Mouse (Mus musculus): ENCODE data around the gene Utrn. TPM values are rescaled to one million over a fixed set of nuclear protein-coding genes. Genes with fewer than 3 reads are reported as not detected.

The Utrn gene
- total RNA-seq, 2 experiments from 2014 or later: 34.0 to 35.6 TPM

DNA sequence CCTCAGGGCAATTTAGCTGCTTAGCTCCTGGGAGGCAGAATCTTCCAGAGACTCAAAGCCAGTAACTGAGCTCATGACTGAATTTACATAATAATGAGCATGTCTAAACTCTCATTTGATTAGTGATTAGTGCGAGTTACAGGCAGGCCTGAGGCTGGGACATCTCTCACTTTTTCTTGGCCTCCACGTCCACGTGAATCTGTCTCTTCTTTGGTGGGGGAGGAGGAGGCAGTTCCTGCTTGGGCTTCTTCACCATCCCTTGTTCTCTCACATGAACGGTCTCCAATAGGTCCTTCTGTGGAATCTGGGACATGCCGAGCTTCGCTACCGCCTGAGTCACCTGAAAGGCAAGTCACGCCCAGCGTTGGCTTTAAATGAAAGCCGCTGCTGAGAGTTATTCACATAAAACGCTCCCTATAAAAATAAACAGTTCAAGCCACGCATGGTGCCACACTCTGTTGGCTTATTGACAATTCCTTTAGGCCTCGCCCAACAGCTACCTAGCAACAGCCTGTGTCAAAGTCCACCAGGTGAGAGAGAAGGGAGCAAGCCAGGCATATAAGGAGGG lies 143.0 kb downstream of the Utrn start:
- DNase-seq: no peak

DNA sequence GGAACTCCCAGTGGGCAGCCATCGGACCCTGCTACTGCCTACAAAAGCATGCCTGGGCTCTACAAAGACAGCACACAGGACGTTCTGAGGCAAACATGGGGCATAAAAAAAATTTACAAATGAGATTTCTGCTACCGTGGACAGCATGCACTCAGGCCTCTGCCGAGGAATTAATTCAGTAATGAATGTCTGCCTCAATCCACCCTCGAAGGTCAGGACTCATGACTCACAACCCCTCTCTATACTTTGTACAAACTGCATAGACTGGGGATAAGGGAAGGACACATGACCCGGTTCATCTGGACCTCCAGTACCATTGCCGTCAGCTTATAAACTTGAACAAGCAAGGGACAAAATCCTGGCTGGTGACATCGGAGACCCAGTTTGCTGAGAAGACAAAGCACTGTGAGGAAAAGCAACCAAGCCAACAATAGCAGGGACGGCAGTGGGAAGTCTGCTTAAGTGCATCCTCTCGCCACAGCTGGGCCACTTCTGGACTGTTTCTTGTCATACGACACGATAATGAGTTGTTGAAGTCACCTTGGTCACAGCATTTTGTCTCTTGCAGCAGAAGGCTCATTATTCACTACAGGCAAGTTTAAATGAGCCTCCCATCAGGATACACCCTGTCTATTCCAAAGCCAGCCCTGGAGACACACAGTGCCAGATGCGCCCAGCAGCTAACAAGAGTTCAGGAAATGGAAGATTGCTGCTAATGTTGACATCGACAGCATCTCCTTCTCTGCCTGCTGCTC lies 144.7 kb downstream of the Utrn start:
- no peak for DNase-seq

DNA sequence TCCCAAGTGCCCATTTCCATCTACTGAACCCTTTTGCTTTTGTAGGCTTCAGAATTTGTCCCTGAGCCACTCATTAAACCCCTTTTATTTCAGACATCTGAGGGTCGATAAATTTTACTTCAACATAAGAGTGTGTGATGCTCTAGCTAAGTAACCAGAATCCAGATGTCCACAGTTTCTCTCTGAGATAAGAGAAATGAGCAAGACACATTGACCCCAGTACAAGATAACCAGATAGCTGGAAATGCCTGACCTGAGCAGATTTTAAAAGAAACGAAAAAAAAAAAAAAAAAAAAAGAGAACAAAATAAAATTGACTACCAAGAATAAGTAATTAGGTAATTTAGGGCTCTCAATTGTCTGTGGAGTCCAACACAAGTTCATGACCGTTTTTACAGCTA lies 145.9 kb downstream of the Utrn start:
- no peak for DNase-seq

DNA sequence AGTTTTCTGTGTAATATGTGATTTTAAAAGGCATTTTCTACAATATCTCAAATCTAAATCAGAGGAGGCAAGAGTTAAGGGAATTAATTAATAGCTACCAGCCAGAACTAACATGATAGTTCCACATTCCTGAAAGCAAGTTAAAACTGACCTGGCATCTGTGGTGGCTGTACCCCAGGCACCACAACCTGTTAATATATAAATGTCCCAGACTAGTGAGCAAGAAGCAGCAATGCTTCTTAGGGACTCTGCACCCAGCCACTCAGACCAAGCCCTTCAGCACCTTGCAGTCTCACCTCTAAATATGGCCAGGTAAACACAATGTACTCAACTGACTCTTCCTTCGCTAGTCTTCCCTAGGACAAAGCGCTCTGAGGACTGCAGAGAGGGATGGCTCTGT lies 147.1 kb downstream of the Utrn start:
- no peak for DNase-seq

DNA sequence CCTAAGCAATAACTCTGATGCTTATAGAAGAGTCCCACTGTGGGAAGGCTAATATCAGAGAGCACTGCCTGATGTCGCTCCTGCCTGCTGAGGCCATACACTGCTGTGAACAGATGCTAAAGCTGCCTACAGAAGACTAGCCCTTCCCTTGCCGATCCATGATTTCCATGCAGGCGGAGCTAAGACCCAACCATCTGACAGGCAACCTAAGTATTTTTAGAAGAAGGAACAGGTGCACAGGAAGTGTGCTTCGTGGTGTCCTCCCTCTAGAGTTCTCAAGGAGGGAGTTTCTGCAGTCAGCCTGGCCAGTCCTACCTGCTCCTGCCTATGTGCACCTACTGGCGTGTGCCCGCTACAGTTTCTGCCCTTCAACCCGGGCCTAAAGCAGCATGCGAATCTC lies 150.8 kb downstream of the Utrn start:
- DNase-seq: no peak

DNA sequence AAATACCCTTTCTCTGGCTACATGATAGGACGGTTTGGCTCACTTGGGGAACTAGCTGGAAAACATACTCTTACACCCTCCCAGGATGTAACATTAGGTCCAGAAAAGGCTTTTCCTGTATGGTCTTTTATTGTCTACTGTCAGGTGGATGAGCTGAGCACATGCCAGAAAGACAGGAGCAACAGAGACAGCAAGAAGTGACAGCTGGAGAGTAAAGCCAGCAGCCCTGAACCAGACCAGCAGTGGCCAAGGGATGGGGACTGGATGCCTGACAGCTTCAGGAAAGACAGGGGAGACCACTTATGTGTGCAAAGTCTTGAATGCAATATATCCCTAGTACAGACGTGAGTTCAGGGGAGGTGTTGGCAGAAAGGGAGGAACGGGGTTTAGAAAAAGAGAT lies 151.8 kb downstream of the Utrn start:
- DNase-seq: no peak

DNA sequence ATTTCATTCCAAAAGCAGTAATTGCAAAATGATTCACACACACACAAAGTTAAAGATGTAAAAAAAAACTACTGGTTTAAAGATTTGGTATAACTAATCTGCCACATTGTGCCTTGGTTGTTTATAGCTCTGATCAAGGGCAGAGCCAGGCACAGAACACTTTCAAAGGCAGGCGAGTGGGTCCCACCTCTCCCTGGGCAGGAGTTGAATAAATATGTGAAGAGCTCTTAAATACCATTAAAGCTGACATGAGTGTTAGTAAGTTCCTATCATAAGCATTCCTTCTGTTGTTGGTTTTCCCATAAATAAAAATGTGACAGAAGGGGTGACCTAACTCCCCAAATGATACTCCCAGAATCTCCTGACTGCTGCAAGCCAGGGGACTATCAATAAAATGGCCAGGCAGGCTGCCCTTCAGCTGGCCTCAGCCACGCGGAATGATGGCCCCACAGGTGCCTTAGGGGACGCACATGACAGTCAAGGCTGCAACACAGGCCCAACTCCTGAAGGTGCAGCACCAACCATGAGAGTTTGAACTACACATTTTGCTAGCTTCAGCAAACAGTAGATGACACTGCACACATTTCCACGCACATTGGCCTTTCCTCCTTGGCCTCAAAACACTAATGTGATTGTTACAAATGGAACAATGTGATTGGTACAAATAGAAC lies 152.4 kb downstream of the Utrn start:
- DNase-seq: no peak

DNA sequence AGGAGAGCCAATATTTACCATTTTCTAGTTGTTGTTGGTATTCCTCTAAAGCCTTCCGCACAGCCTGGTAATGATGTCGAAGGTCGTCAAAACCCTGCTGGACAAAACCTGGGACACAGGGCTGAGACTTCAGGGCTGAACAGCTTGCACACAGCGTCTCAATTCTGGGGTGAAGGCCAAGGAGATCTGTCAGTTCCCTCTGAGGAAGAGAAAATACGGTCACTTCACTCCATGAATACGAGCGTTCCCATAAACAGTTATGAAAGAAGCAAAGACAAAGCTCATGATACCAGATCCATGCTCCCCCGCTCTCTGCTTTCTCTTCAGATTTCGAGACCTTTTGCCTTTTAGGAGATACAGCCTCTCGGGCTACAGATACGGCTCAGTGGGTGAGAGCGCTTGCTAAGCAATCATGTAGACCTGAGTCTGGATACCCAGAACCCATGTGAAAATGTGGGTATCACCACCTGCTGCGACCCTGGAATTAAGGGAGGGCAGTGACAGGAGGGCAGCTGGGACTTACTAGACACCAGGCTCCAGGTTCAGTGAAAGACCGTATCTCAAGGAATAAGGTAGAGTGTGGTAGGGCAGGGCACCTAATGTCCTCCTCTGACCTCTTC lies 155.8 kb downstream of the Utrn start:
- DNase-seq: no peak

DNA sequence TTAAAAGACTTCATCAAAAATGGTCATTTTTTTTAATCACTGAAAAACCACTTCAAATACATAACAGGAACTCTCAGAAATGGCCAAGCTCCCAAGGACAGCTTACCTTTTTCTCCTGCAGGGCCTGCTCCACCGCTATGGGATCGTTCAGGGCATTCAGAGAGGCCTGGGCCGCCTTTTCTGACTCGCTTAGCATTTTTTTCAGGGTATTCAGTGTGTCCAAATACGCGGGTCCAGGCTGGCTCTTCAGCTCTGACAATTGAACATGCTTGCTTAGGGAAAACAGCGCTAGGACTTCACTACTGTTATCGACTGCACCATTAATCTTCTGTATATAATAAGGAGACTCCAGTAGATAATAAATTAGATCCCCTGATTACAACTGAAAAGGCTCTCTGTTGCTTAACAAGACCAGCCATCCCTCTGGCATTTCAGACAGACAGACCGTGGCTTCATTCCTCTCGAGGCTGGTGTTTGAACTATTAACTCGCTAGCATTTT lies 157.8 kb downstream of the Utrn start:
- DNase-seq: no peak

DNA sequence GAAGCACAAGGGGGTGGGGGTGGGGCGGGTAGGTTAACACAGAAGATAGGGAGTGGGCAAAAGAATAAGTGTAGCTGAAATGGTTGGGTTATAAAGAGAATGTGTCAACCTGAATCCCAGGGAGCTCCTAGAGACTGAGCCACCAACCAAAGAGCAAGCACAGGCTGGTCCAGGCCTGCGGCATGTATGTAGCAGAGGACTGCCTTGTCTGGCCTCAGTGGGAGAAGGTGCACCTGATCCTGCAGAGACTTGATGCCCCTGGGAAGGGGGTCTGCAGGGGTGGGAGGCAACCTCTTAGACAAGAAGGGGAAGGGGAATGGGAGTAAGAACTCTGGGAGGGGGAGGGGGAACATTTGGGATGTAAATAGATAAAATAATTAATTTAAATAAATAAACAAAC lies 162.6 kb downstream of the Utrn start:
- DNase-seq: no peak

DNA sequence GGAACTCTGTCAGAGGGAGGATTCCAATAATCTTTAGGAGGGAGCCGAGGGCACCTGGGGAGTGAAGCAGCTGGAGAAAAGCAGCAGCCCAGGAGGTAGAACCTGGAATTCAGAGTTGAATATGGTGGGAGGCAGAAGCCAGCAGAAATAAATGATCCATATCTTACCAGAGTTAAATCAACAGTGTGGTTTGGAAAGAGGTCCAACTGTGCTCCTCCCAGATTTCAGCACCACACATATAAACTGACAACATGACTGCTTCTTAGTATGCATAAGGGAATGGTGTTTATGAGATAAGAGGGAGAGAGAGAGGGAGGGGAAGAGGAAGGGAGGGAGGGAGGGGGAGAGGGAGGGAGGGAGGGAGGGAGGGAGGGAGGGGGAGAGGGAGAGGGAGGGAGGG lies 163.2 kb downstream of the Utrn start:
- DNase-seq: no peak

DNA sequence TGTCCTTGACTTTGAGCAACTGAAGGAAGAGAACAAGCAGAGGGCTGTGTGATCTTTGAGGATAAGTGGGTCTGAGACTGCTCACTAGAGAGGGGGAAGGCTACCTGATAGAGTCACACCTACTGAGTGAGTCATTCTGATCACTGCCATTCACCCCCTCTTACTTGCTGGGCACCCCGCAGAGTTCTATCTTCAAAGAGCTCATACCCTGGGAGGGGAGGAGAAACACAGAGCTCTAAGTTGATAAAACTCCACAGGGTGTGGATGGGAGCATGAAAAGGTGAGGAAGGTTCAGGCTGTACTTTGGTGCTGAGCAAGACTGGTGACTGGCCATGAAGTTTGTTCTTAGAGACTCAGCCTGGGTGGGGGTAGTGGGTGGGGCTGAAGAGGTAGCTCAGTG lies 164.9 kb downstream of the Utrn start:
- no peak for DNase-seq

DNA sequence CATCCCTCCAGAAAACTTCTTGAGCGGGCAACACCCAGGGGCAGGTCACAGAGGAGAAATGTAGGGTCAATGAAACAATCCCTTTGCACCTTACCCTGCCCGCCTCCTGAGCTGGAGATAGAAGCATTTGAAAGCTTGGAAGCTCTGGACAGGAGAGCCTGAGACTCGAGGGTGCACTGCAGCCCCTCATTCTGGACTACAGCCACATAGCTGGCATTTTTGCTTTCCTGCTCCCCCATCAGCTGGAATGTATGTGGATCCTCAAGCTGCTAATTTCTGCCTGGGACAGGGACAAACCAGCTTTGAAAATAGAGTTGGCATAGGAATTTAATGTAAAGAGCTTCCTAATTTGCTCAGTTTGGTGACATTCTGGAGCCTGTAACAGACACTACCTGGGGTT lies 165.6 kb downstream of the Utrn start:
- DNase-seq: no peak

DNA sequence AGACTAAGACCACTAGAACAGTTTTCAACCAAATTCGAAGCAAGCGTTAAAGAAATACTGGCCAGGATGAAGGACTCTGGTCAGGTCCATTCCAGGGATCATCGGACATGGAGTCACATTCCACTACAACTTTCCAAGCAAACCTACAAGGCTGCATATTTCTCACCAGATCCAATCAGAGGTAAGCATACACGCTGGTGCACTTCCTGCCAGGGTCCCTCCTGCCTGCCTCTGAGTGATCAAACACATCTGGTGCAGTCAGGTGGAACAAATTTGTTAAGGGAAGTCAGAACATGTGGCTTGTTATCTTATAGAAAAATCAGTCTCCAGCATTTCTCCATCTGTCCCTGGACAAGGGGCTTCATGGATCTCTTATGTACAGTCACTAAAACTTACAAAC lies 167.0 kb downstream of the Utrn start:
- no peak for DNase-seq

DNA sequence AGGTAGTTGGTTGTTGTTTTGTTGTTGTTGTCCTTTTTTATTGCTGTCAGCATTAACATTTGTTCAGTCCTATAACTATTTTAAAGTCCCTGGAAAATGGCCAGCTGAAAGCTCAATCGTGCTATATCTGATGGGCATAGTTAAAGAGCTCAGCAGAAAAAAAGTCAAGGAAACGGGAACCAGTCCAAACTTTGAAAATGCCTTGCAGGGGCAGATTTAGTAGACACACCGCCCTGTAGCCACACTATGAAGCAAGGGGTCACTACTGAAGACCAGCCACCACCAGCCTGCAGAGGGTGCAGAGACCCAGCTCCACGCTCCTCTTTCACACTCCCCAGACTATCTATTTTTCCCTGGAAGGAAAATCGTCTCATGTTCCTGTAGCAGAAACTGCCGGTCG lies 167.5 kb downstream of the Utrn start:
- DNase-seq: no peak

DNA sequence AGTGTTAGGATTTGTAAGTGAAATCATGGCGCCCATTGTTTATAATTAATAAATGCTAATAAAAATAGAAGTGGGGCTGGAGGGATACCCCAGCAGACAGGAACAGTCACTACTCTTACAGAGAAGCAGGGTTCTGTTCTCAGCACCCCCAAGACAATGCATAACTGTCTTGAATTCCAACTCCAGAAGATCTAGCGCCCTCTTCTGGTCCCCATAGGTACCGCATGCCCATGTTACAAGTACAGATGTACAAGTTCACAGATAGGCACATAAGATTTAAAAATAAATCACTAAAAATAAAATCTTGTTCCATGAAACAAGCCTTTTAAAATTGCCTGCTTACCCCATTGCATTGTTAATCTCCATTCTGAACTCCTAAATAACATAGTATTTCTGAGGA lies 168.6 kb downstream of the Utrn start:
- no peak for DNase-seq

DNA sequence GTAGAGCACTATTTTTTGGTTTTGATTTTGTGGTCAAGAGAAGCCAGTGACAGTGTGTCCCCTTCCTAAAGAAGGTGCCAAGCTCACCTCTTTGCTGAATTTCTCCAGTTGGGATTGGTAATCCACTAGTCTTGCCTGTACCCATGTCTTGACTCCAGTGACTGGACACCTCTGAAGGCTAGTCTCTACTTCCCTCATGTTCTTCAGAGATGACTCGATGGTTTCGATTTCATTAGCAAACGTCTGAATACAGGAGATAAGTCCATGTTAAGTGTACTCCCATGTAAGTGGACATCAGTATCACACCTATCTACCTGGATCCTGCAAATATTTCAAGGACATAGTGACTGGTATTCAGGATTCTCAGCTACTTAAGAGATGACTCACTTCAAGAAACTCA lies 171.3 kb downstream of the Utrn start:
- no peak for DNase-seq

DNA sequence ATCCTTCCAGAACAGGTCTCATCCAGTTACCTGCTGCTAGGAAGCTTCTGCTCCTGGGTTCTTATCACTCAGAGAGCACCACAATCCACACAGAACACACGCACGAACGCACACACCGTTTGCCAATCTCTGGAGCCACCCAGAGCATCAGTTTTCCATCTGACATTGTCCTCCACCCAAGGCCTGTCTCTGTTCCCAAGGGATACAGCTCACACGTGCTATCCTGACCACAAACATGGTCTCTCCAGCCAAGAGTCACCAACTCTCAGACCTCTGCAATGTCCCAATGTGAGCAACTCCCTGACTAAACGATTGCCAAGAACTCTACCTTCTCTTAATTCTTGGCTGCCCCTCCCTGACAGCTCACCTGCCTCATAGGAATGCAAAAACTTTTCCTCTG lies 172.5 kb downstream of the Utrn start:
- no peak for DNase-seq

DNA sequence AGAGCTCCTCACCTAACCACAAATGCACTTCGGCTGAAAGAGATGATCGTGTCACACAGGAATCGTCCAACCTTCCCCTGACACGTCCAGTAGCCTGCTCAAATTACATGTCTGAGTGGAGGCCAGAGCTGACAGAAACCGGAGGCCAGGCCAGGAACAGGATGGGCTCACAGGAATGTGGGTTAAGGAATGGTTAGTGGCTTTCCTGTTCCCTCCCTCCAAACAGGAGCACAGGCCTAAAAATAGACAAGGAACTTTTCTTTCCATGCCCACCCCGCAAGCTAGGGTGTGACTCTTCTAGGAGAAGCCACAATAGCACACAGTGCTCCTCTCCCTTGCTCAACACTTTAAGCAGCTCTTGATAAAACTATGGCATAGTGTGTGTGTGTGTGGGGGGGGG lies 174.4 kb downstream of the Utrn start:
- DNase-seq: no peak

DNA sequence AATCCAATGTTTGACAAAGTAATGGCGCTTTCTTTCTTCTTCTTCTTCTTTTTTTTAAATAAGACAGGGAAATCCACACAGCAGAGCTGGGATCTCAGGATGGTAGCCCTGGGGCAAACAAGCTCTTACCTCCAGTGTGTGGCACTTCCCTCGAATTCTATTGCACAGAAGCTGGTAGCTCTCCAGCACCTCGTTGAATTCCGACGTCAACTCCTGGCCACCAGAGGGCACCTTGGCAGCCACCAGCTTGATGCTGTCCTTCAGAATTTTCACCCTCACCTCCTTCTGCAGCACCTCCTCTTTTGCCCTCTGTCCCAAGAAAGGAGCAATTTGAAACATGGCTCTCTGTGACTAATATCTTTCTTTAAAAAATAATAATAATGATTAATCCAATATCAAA lies 178.6 kb downstream of the Utrn start:
- peak; percentile 55 to 58 for DNase-seq

DNA sequence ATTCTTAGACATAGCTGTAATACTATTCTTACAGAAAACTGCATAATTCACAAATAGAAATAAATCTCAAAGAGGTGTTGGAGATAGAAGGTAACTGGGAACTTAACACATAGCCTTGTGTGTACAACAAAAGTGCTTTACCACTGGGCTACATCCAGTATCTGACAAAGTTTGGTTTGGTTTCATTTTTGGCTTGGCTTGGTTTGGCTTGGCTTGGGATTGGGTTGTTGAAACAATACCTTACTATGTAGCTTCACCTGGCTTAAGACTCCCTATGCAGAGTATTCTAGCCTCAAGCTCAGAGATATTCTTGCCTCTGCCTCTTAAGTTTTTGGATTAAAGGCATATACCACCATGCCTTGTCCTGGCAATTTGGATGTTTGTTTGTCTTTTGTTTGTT lies 183.5 kb downstream of the Utrn start:
- no peak for DNase-seq

DNA sequence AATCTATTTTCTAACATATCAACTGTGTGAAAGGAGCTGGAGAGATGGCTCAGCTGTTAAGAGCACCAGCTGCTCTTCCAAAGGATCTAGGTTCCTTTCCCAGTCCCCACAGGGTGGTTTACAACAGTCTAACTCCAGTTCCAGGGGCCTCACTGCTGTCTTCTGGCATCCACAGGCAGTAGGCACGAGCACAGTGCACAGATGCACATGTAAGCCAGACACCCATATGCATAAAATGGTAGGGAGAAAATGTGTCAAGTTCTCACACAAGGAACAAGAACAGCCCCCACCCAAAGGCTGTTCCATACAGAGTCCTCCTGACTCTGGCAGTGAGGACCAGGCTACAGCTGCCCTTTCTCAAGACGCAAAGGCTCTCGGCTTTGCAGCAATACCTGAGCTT lies 185.1 kb downstream of the Utrn start:
- DNase-seq: no peak

DNA sequence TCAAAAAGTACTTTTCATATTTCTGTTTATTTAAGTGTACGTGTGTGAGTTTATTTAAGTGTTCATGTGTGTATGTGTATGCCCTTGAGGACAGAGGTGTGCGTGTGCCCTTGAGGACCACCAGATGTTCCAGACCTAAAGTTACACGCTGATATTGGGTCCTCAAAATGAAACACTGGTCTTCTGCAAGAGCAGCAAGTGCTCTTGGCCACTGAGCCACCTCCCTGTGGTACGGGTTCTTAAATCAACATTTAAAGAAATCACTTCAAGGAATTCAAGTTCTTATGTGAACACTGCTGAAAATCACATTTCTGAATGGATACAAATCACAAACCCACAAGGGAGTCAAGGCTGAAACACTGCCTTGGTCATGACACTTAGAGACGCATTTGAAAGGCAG lies 195.9 kb downstream of the Utrn start:
- DNase-seq: no peak

DNA sequence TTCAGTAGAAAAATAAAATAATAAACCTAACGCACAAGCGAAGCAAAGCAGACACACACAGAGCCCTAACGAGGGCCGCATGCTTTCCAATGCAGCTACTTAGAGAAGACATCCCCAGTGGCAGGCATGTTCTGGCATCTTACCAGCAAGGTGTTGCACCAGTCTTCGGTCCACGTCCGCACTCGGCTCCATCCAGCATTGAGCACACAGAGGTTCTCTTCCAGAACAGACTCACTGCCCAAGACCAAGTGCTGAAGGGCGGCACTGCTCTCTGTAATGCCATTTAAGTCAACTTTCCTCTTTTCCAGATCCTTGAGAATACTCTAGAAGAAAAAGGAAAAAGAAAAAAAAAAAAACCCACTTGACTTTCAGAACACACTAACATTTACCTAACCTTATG lies 197.6 kb downstream of the Utrn start:
- DNase-seq: no peak

Measured in layer of hippocampus, postnatal 36 days (tissue).